Mouse (Mus musculus) intestine, embryonic 14.5 days (tissue): Measurements from ENCODE around the gene Rbms1. TPM values are rescaled to one million over a fixed set of nuclear protein-coding genes. Genes with fewer than 3 reads are reported as not detected.

Experiments used
- ATAC-seq: fragments of 200-750 bp; cut with Nextera tagmentation; replicated peaks from 2 replicates; pipeline ENCODE4 v1.8.0; 2017; ENCODE audit warnings: low read depth, moderate number of reproducible peaks, moderate TSS enrichment, moderate library complexity; ENCODE audit not compliant: low FRiP score, low TSS enrichment
- DNase-seq: peaks from one replicate; pipeline ENCODE4 v3.0.0-alpha.2; 2018; ENCODE audit warnings: low spot score
- H3K27ac ChIP-seq: fragments of 300-500 bp; sonication (generic); 2 replicates; pipeline ENCODE4 v1.5.1; 2014; ENCODE audit warnings: low read depth, mild to moderate bottlenecking, control low read depth
- H3K27me3 ChIP-seq: fragments of 300-500 bp; sonication (generic); replicated peaks from 2 replicates; pipeline ENCODE4 v1.6.1; 2014; ENCODE audit warnings: low read length, control low read depth; ENCODE audit not compliant: control insufficient read depth, insufficient read depth
- H3K36me3 ChIP-seq: fragments of 300-500 bp; sonication (generic); 2 replicates; pipeline ENCODE4 v1.6.1; 2014; ENCODE audit warnings: low read length, control low read depth; ENCODE audit not compliant: control insufficient read depth, insufficient read depth
- H3K4me1 ChIP-seq: fragments of 300-500 bp; sonication (generic); replicated peaks from 2 replicates; pipeline ENCODE4 v1.6.1; 2014; ENCODE audit warnings: low read length, control low read depth, mixed read lengths; ENCODE audit not compliant: control insufficient read depth, insufficient read depth
- H3K4me2 ChIP-seq: fragments of 300-500 bp; sonication (generic); 2 replicates; pipeline ENCODE4 v1.6.1; 2014; ENCODE audit warnings: low read length
- H3K4me3 ChIP-seq: fragments of 300-500 bp; sonication (generic); 2 replicates; pipeline ENCODE4 v1.5.1; 2014; ENCODE audit warnings: low read depth, low read length, control low read depth, mixed read lengths
- H3K9ac ChIP-seq: fragments of 300-500 bp; sonication (generic); 2 replicates; pipeline ENCODE4 v1.6.1; 2014; ENCODE audit warnings: mild to moderate bottlenecking, low read length
- H3K9me3 ChIP-seq: fragments of 300-500 bp; sonication (generic); 2 replicates; pipeline ENCODE4 v1.6.1; 2016; ENCODE audit warnings: low read length, control low read depth; ENCODE audit not compliant: control insufficient read depth
- WGBS: fragments of 180-500 bp; shearing (Covaris S2); extraction: QIAGEN DNeasy Blood & Tissue Kit; methylation state at CpG from one replicate; pipeline ENCODE4 v1.1.7; 2014; 5-methylcytosine and 5-hydroxymethylcytosine counted together
- polyA plus RNA-seq: library from polyadenylated mRNA; unstranded; fragments of >200 nt; fragmentation: Nextera tagmentation; extraction: Ambion mirVana; gene quantifications from 2 replicates; pipeline ENCODE4 v1.2.1, GENCODE M21; 2014

The Rbms1 gene
- polyA plus RNA-seq, 1 experiment from 2014 or later, result 101 TPM

- no peaks in the 10 kb centered on the region for H3K36me3 ChIP-seq
- no peak overlapping the region for H3K4me3 ChIP-seq
- H3K9me3 ChIP-seq, result no peaks in the 10 kb centered on the region
- ATAC-seq (0 out of 2 replicates have a peak, but pooled peaks have one; percentile 50), DNase-seq (no peak)
- peaks cover 32% of the 10 kb centered on the region for H3K4me1 ChIP-seq
- H3K4me2 ChIP-seq, result no peak overlapping the region
- 46% methylated on average over 6 of the region's 6 CpGs for WGBS
- no peak overlapping the region for H3K9ac ChIP-seq
- H3K27ac ChIP-seq, result no peak overlapping the region; the same call in 1 of the 2 replicates
- no peaks in the 10 kb centered on the region for H3K27me3 ChIP-seq
Measured at GRCm38 (mm10) chr2:60910820-60911219, 52.2 kb downstream of the Rbms1 start.

GRCm38 (mm10) chr2:60908551-60908950, 54.4 kb downstream of the Rbms1 start:
- Histone ChIP-seq H3K4me3 (no peak overlapping the region), H3K4me1 (peaks cover 28% of the 10 kb centered on the region), H3K9me3 (no peaks in the 10 kb centered on the region), H3K4me2 (no peak overlapping the region), H3K36me3 (no peaks in the 10 kb centered on the region), H3K9ac (no peak overlapping the region), H3K27ac (no peak overlapping the region), H3K27me3 (no peaks in the 10 kb centered on the region)
- WGBS, result 74% methylated on average over 4 of the region's 4 CpGs
- ATAC-seq (peak; percentile 43; the same call in 1 of the 2 replicates), DNase-seq (no peak)

- Histone ChIP-seq H3K27me3 (no peaks in the 10 kb centered on the region), H3K36me3 (no peaks in the 10 kb centered on the region), H3K9me3 (no peaks in the 10 kb centered on the region), H3K4me3 (no peak overlapping the region), H3K9ac (no peak overlapping the region), H3K27ac (no peak overlapping the region), H3K4me1 (peaks cover 24% of the 10 kb centered on the region), H3K4me2 (peak overlapping the region; percentile 15; the same call in 1 of the 2 replicates)
- no peak; the same call in 1 of the 2 replicates for ATAC-seq
- WGBS, result 69% methylated on average over 12 of the region's 12 CpGs
- no peak for DNase-seq
Measured at GRCm38 (mm10) chr2:60908116-60908515, 54.9 kb downstream of the Rbms1 start.

DNA sequence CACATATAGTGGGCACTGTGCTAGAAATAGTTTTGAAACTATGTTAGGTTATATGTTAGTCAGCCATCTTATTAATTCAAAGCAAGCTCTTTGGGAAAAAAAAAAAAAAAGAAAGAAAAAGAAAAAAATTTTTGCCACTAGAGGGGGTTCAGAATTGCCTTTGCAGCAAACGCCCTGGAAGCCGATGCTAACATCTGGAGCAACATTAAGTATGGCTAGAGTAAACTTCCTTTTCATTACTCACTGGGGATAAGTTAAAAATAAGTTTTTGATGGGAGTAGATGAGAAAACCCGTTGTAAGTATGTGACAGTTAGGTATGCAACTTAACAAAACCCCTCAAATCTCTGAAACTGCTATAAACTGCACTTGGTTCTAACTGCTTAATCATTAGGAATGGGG, 57.7 kb downstream of the Rbms1 start:
- WGBS, result 11% methylated on average over 3 of the region's 3 CpGs
- Histone ChIP-seq H3K4me3 (no peak overlapping the region), H3K4me1 (no peaks in the 10 kb centered on the region; the same call in 1 of the 2 replicates), H3K27me3 (no peaks in the 10 kb centered on the region), H3K9me3 (no peaks in the 10 kb centered on the region), H3K27ac (peak overlapping the region; percentile 60), H3K4me2 (no peak overlapping the region), H3K9ac (no peak overlapping the region), H3K36me3 (no peaks in the 10 kb centered on the region)
- ATAC-seq, result no peak
- DNase-seq, result no peak

GRCm38 (mm10) chr2:60904141-60904540, 58.9 kb downstream of the Rbms1 start:
- H3K9me3 ChIP-seq, result no peaks in the 10 kb centered on the region
- H3K4me1 ChIP-seq, result no peaks in the 10 kb centered on the region; the same call in 1 of the 2 replicates
- no peak overlapping the region for H3K9ac ChIP-seq
- ATAC-seq, result no peak
- H3K4me3 ChIP-seq, result no peak overlapping the region
- H3K4me2 ChIP-seq, result no peak overlapping the region
- H3K36me3 ChIP-seq, result no peaks in the 10 kb centered on the region
- no peaks in the 10 kb centered on the region for H3K27me3 ChIP-seq
- WGBS, result 86% methylated on average over 5 of the region's 5 CpGs
- DNase-seq, result no peak
- no peak overlapping the region for H3K27ac ChIP-seq

DNA sequence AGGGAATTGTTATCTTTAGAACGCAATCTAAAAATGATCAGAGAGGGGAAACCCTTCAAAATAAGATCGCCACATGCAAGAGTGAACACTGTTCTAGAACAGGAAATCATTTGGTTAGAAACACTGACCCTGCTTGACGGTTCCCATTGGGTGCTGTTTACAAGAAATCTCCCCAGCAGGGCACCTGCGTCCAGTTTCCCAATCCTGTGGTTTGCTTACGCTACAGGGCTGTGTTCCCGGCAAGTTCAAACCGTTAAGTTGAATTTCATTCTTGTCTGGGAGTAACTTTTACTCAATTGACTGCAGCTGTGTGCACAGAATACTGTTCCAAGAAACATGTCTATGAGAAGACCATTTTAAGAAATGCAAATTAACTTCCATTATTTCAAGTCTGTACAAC, 59.5 kb downstream of the Rbms1 start:
- H3K4me1 ChIP-seq, result no peaks in the 10 kb centered on the region; the same call in 1 of the 2 replicates
- H3K9me3 ChIP-seq, result no peaks in the 10 kb centered on the region
- 74% methylated on average over 7 of the region's 7 CpGs for WGBS
- no peak overlapping the region for H3K27ac ChIP-seq
- no peak overlapping the region for H3K4me3 ChIP-seq
- ATAC-seq (no peak), DNase-seq (no peak)
- H3K4me2 ChIP-seq, result no peak overlapping the region
- H3K9ac ChIP-seq, result no peak overlapping the region
- H3K36me3 ChIP-seq, result no peaks in the 10 kb centered on the region
- no peaks in the 10 kb centered on the region for H3K27me3 ChIP-seq

DNA sequence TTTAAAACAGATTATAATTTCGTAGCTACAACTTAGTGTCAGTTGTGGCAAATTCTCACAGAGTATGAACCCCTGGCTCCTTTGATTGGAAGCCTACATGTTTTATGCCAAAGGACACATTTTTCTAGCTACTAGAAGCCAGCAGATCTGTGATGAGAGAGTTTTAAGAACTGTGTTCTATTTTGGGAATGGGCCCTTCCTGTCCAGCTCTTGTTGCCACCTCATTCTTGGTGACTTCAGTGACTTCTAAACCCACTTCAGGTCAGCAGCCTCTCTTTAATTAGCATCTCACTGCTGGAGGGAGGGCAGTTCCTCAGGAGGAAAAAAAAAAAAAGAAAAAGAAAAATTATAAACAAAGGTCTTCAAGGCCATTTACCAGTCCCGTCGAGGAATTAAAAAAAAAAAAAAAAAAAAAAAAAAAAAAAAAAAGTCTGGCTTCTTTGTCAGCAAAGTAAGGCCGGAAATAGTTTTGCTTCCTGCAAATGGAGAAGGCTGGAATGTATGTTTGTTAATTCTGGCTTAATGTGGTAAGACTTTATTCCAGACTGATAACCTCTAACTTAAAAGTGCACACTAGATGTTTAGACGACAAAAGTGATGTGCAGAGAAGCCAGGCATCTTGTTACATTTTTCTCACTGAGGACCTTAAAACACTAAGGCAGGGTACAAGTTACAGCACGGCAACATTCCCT, 60.4 kb downstream of the Rbms1 start:
- no peak for ATAC-seq
- Histone ChIP-seq H3K27ac (no peak overlapping the region), H3K36me3 (no peaks in the 10 kb centered on the region), H3K4me1 (no peaks in the 10 kb centered on the region; the same call in 1 of the 2 replicates), H3K9ac (no peak overlapping the region), H3K4me2 (no peak overlapping the region), H3K4me3 (no peak overlapping the region), H3K9me3 (no peaks in the 10 kb centered on the region), H3K27me3 (no peaks in the 10 kb centered on the region)
- WGBS, result 51% methylated on average over 6 of the region's 6 CpGs
- DNase-seq, result no peak

GRCm38 (mm10) chr2:60901511-60901951, 61.5 kb downstream of the Rbms1 start:
- H3K9ac ChIP-seq, result no peak overlapping the region
- ATAC-seq, result no peak
- no peak overlapping the region for H3K4me2 ChIP-seq
- H3K9me3 ChIP-seq, result no peaks in the 10 kb centered on the region
- no peak overlapping the region for H3K4me3 ChIP-seq
- 75% methylated on average over 15 of the region's 15 CpGs for WGBS
- H3K4me1 ChIP-seq, result no peaks in the 10 kb centered on the region; the same call in 1 of the 2 replicates
- no peak for DNase-seq
- H3K36me3 ChIP-seq, result no peaks in the 10 kb centered on the region
- no peaks in the 10 kb centered on the region for H3K27me3 ChIP-seq
- H3K27ac ChIP-seq, result peak overlapping the region; percentile 22; the same call in 1 of the 2 replicates

DNA sequence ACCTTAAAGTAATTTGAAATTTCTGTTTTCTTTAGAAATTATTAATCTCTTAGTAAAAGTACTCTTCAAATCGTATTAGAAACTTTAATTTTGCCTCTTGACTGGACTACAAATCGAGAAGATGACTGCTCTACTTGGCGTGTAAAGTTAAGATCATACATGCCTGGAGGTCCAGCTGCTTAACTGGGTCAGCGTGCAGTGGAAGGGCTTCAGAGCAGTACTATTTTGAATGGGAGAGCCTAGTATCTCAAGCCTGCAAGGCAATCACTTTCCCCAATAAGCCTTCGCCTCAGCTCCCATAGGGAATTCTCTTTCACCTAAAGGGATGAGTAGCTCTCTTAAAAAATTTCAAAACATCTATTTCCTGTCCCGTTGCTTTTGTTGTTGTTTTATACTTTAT, 62.0 kb downstream of the Rbms1 start:
- no peak for ATAC-seq
- Histone ChIP-seq H3K4me3 (no peak overlapping the region), H3K9ac (no peak overlapping the region), H3K27ac (no peak overlapping the region), H3K9me3 (no peaks in the 10 kb centered on the region), H3K4me2 (no peak overlapping the region), H3K27me3 (no peaks in the 10 kb centered on the region), H3K4me1 (no peaks in the 10 kb centered on the region; the same call in 1 of the 2 replicates), H3K36me3 (no peaks in the 10 kb centered on the region)
- WGBS, result 81% methylated on average over 6 of the region's 6 CpGs
- DNase-seq, result no peak
